Mouse (Mus musculus) limb, embryonic 11.5 days (tissue): ENCODE results near the gene Npm1. TPM values are rescaled to one million over a fixed set of nuclear protein-coding genes. Genes with fewer than 3 reads are reported as not detected.

Experiments used
- ATAC-seq: fragments of 200-750 bp; cut with Nextera tagmentation; 2 replicates; pipeline ENCODE4 v1.8.0; 2017; ENCODE audit warnings: low read depth; ENCODE audit not compliant: insufficient number of reproducible peaks, low FRiP score, low TSS enrichment
- DNase-seq: peaks from one replicate; pipeline ENCODE4 v3.0.0-alpha.2; 2015; ENCODE audit warnings: low spot score
- H3K27ac ChIP-seq: fragments of 300-500 bp; sonication (generic); replicated peaks from 2 replicates; pipeline ENCODE4 v1.5.1; 2014; ENCODE audit warnings: low read depth, mild to moderate bottlenecking, low read length
- H3K27me3 ChIP-seq: fragments of 300-500 bp; sonication (generic); 2 replicates; pipeline ENCODE4 v1.6.1; 2014; ENCODE audit warnings: mild to moderate bottlenecking, low read length, mixed read lengths; ENCODE audit not compliant: control insufficient read depth, insufficient read depth
- H3K36me3 ChIP-seq: fragments of 300-500 bp; sonication (generic); 2 replicates; pipeline ENCODE4 v1.6.1; 2014; ENCODE audit warnings: mild to moderate bottlenecking, low read length, moderate library complexity, mixed read lengths; ENCODE audit not compliant: control insufficient read depth, insufficient read depth
- H3K4me1 ChIP-seq: fragments of 300-500 bp; sonication (generic); 2 replicates; pipeline ENCODE4 v1.6.1; 2014; ENCODE audit warnings: low read length, mixed read lengths; ENCODE audit not compliant: control insufficient read depth, insufficient read depth
- H3K4me2 ChIP-seq: fragments of 300-500 bp; sonication (generic); 2 replicates; pipeline ENCODE4 v1.6.1; 2014; ENCODE audit warnings: low read depth, mild to moderate bottlenecking, moderate library complexity; ENCODE audit not compliant: severe bottlenecking
- H3K4me3 ChIP-seq: fragments of 300-500 bp; sonication (generic); 2 replicates; pipeline ENCODE4 v1.5.1; 2014; ENCODE audit warnings: low read depth, low read length
- H3K9ac ChIP-seq: fragments of 300-500 bp; sonication (generic); 2 replicates; pipeline ENCODE4 v1.6.1; 2014; ENCODE audit warnings: mild to moderate bottlenecking, low read length
- H3K9me3 ChIP-seq: fragments of 300-500 bp; sonication (generic); 2 replicates; pipeline ENCODE4 v1.6.1; 2016; ENCODE audit warnings: low read length; ENCODE audit not compliant: control insufficient read depth
- WGBS: fragments of 180-500 bp; shearing (Covaris S2); extraction: QIAGEN DNeasy Blood & Tissue Kit; methylation state at CpG from one replicate; pipeline ENCODE4 v1.1.7; 2014; 5-methylcytosine and 5-hydroxymethylcytosine counted together
- polyA plus RNA-seq: library from polyadenylated mRNA; unstranded; fragments of >200 nt; fragmentation: Nextera tagmentation; extraction: Ambion mirVana; gene quantifications from 2 replicates; pipeline ENCODE4 v1.2.1, GENCODE M21; 2014

The Npm1 gene
- polyA plus RNA-seq, 1 experiment from 2014 or later = 1,519 TPM

- DNase-seq (peak; percentile 51), ATAC-seq (no peak)
- Histone ChIP-seq H3K9ac (no peak overlapping the region; the same call in 1 of the 2 replicates), H3K4me1 (peaks cover 25% of the 10 kb centered on the region), H3K4me3 (peak overlapping the region; percentile 57), H3K9me3 (no peaks in the 10 kb centered on the region), H3K4me2 (peak overlapping the region; percentile 96), H3K36me3 (no peaks in the 10 kb centered on the region; the same call in 1 of the 2 replicates), H3K27me3 (peaks cover 22% of the 10 kb centered on the region), H3K27ac (no peak overlapping the region)
- 9% methylated on average over 9 of the region's 9 CpGs for WGBS
Measured at GRCm38 (mm10) chr11:33146143-33146497, 16.9 kb downstream of the Npm1 start.

- H3K27ac ChIP-seq = no peak overlapping the region; the same call in 1 of the 2 replicates
- no peak for ATAC-seq
- peaks cover 22% of the 10 kb centered on the region for H3K27me3 ChIP-seq
- no peak for DNase-seq
- H3K36me3 ChIP-seq = no peaks in the 10 kb centered on the region; the same call in 1 of the 2 replicates
- no peak overlapping the region; the same call in 1 of the 2 replicates for H3K9ac ChIP-seq
- no peaks in the 10 kb centered on the region for H3K9me3 ChIP-seq
- peak overlapping the region; percentile 57 for H3K4me3 ChIP-seq
- peak overlapping the region; percentile 96 for H3K4me2 ChIP-seq
- peaks cover 25% of the 10 kb centered on the region for H3K4me1 ChIP-seq
- 27% methylated on average over 7 of the region's 7 CpGs for WGBS
Measured at GRCm38 (mm10) chr11:33145201-33146142, 17.5 kb downstream of the Npm1 start.

GRCm38 (mm10) chr11:33143906-33144305 is 19.1 kb downstream of the Npm1 start:
- DNase-seq (no peak), ATAC-seq (no peak)
- Histone ChIP-seq H3K27me3 (peaks cover 22% of the 10 kb centered on the region), H3K36me3 (no peaks in the 10 kb centered on the region), H3K4me3 (no peak overlapping the region), H3K4me1 (peaks cover 25% of the 10 kb centered on the region), H3K4me2 (no peak overlapping the region), H3K27ac (no peak overlapping the region), H3K9ac (no peak overlapping the region), H3K9me3 (no peaks in the 10 kb centered on the region)
- 33% methylated on average over 9 of the region's 9 CpGs for WGBS

- WGBS = 94% methylated on average over 1 of the region's 1 CpGs
- DNase-seq = no peak
Measured at GRCm38 (mm10) chr11:33142801-33143200, 20.2 kb downstream of the Npm1 start.

GRCm38 (mm10) chr11:33140111-33140460 is 22.9 kb downstream of the Npm1 start:
- Histone ChIP-seq H3K9me3 (no peaks in the 10 kb centered on the region), H3K4me3 (no peak overlapping the region), H3K36me3 (no peaks in the 10 kb centered on the region), H3K4me2 (no peak overlapping the region), H3K27ac (no peak overlapping the region), H3K9ac (no peak overlapping the region), H3K27me3 (peaks cover 8% of the 10 kb centered on the region; the same call in 1 of the 2 replicates), H3K4me1 (peaks cover 3% of the 10 kb centered on the region; the same call in 1 of the 2 replicates)
- no peak for ATAC-seq
- WGBS = 95% methylated on average over 5 of the region's 5 CpGs
- DNase-seq = no peak

More at GRCm38 (mm10) chr11:33142801-33143200, 20.2 kb downstream of the Npm1 start:
- H3K36me3 ChIP-seq = no peaks in the 10 kb centered on the region
- H3K27ac ChIP-seq = no peak overlapping the region
- no peak overlapping the region for H3K9ac ChIP-seq
- ATAC-seq = no peak
- H3K9me3 ChIP-seq = no peaks in the 10 kb centered on the region
- H3K4me1 ChIP-seq = peaks cover 21% of the 10 kb centered on the region
- no peak overlapping the region for H3K4me3 ChIP-seq
- peaks cover 22% of the 10 kb centered on the region for H3K27me3 ChIP-seq
- no peak overlapping the region for H3K4me2 ChIP-seq

GRCm38 (mm10) chr11:33139458-33140110 is 23.4 kb downstream of the Npm1 start:
- H3K4me2 ChIP-seq = no peak overlapping the region
- no peaks in the 10 kb centered on the region for H3K36me3 ChIP-seq
- no peaks in the 10 kb centered on the region; the same call in 1 of the 2 replicates for H3K4me1 ChIP-seq
- no peak overlapping the region for H3K4me3 ChIP-seq
- H3K27ac ChIP-seq = no peak overlapping the region
- no peak overlapping the region for H3K9ac ChIP-seq
- ATAC-seq (no peak), DNase-seq (no peak)
- WGBS = 81% methylated on average over 9 of the region's 9 CpGs
- H3K27me3 ChIP-seq = peaks cover 3% of the 10 kb centered on the region; the same call in 1 of the 2 replicates
- H3K9me3 ChIP-seq = no peaks in the 10 kb centered on the region

GRCm38 (mm10) chr11:33138686-33139085 is 24.3 kb downstream of the Npm1 start:
- Histone ChIP-seq H3K27me3 (peaks cover under 1% of the 10 kb centered on the region; the same call in 1 of the 2 replicates), H3K9me3 (no peaks in the 10 kb centered on the region), H3K4me3 (no peak overlapping the region), H3K9ac (no peak overlapping the region), H3K27ac (no peak overlapping the region), H3K36me3 (no peaks in the 10 kb centered on the region), H3K4me2 (no peak overlapping the region), H3K4me1 (no peaks in the 10 kb centered on the region)
- DNase-seq (no peak), ATAC-seq (no peak)
- whole genome bisulfite sequencing = 87% methylated on average over 5 of the region's 5 CpGs

- Histone ChIP-seq H3K27ac (no peak overlapping the region), H3K9ac (no peak overlapping the region), H3K4me2 (no peak overlapping the region), H3K27me3 (no peaks in the 10 kb centered on the region), H3K4me3 (no peak overlapping the region), H3K36me3 (no peaks in the 10 kb centered on the region), H3K4me1 (no peaks in the 10 kb centered on the region), H3K9me3 (no peaks in the 10 kb centered on the region)
- WGBS = 85% methylated on average over 8 of the region's 8 CpGs
- ATAC-seq = no peak
- DNase-seq = no peak
Measured at GRCm38 (mm10) chr11:33134391-33134986, 28.5 kb downstream of the Npm1 start.
